Comparison of ENCODE assay signal across 10 mouse cellular contexts in the genomic region with DNA sequence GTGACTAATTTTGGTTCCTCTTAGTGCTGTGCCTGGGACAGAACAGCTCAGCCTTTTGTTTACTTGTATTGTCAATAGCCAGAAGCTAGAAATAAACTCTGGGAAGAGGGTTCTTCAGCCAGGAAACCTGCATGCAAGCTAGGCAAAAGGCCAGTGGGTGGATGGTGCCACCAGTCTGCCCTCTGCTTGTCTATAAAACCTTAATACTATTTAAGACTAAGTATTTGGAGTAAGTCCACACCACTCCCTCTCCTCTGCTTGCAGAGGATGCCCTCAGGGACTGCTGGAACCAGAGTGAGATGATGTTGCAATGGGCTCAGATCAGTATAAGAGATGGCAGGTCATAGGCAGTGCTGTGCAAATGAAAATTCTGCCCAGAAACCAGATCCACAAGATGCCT. TPM values are rescaled to one million over a fixed set of nuclear protein-coding genes. Genes with fewer than 3 reads are reported as not detected.
DNase-seq lines count a peak whose midpoint lies in the region.
"Had no signal": no experiment of that assay in that cellular context is flagged by ENCODE, and none has a peak within 500 bp of the region (broad histone marks: within the 10 kb centered on the region; RNA-seq: fewer than 3 reads in every experiment).

No protein-coding gene starts in this region.

- H3K4me1 ChIP-seq in limb, embryonic 10.5 days: no peaks in the 10 kb centered on the region
- H3K4me1 ChIP-seq: stomach, embryonic 15.5 days had no signal

- no peaks in the 10 kb centered on the region for H3K9me3 ChIP-seq in limb, embryonic 10.5 days (replicated peaks)
- H3K9me3 ChIP-seq: stomach, embryonic 15.5 days had no signal

- intact Hi-C loops in heart, postnatal 14 days (cut with DNase I): loop anchor here (5.0 kb wide), 1 partner anchor 129 kb away; no protein-coding TSS in a partner anchor
- intact Hi-C loops in left cerebral cortex, postnatal 25 days (cut with DNase I): no loop called here

- no peak overlapping the region for H3K4me3 ChIP-seq in limb, embryonic 10.5 days
- H3K4me3 ChIP-seq: stomach, embryonic 15.5 days had no signal

- H3K36me3 ChIP-seq in limb, embryonic 10.5 days: no peaks in the 10 kb centered on the region
- H3K36me3 ChIP-seq: stomach, embryonic 15.5 days had no signal

- no peaks in the 10 kb centered on the region for H3K27me3 ChIP-seq in limb, embryonic 10.5 days (ENCODE audit: low read depth, poor library complexity, severe bottlenecking)
- H3K27me3 ChIP-seq: stomach, embryonic 15.5 days had no signal

- H3K27ac ChIP-seq in limb, embryonic 10.5 days: no peak overlapping the region
- H3K27ac ChIP-seq: stomach, embryonic 15.5 days had no signal

- peak; percentile 36 for DNase-seq in gastrocnemius, adult 18-20 months (ENCODE audit: low spot score)
- no peak for DNase-seq in gastrocnemius, postnatal 4 days (ENCODE audit: low spot score in 2 of 2)
- DNase-seq in 3T3-L1 (ENCODE audit: low read depth, low spot score): peak; percentile 62
- peak; percentile 53 for DNase-seq in cerebellum, adult 11-12 months
- peak; percentile 58 to 69 for DNase-seq in heart, postnatal 14 days
- no peak for DNase-seq in limb, embryonic 10.5 days (ENCODE audit: low spot score)
- DNase-seq in layer of hippocampus, postnatal 14 days (ENCODE audit: low spot score in 2 of 2): no peak
- no peak for DNase-seq in left cerebral cortex, postnatal 25 days (ENCODE audit: low spot score in 2 of 2)
- DNase-seq: lung, embryonic 14.5 days had no signal

RNA-seq across cellular contexts. Expression of a gene that starts 53.5 kb away (rescaled TPM):
- 10 to 100 TPM; 74.1 to 88.1 TPM for total RNA-seq in gastrocnemius, adult 18-20 months (2021)
- 10 to 100 TPM; 25.6 to 28.0 TPM for total RNA-seq in gastrocnemius, postnatal 4 days (2021)
- 10 to 100 TPM; 54.7 to 62.7 TPM for total RNA-seq in heart, postnatal 14 days (2021)
- polyA plus RNA-seq in limb, embryonic 10.5 days (2016; fragmentation: Nextera tagmentation; extraction: Ambion mirVana): 32.3 and 37.6 TPM in 2 replicates
- total RNA-seq in layer of hippocampus, postnatal 14 days (2021): 10 to 100 TPM; 43.0 to 45.0 TPM
- total RNA-seq in left cerebral cortex, postnatal 25 days (2021): 10 to 100 TPM; 30.7 to 36.9 TPM

Comparison
In these comparisons a context has a peak if more than half of its experiments do, and no peak if none do; other contexts are left out.
1. DNase-seq: peak in gastrocnemius, adult 18-20 months (single experiment), 3T3-L1 (single experiment), cerebellum, adult 11-12 months (single experiment) and heart, postnatal 14 days (2 of 2); none in gastrocnemius, postnatal 4 days (0 of 2), limb, embryonic 10.5 days (single experiment), layer of hippocampus, postnatal 14 days (0 of 2) and left cerebral cortex, postnatal 25 days (0 of 2).